Mouse (Mus musculus) heart, postnatal 0 days (tissue): ENCODE measurements at regions not wholly inside any gene's neighbourhood (a gene's known extent, or its start where the extent isn't known, plus 50 kb on each side); places are given as distances from the start of the nearest gene placed in this dataset.
A peak's percentile ranks its signal among the peaks of the same experiment; 100 is the strongest.

Source experiments
- ATAC-seq: fragments of 200-750 bp; cut with Nextera tagmentation; 2 replicates; pipeline ENCODE4 v1.8.0; 2017; ENCODE audit warnings: low read depth, moderate number of reproducible peaks, moderate library complexity; ENCODE audit not compliant: insufficient read depth
- DNase-seq: peaks from one replicate; pipeline ENCODE4 v3.0.0-alpha.2; 2016; ENCODE audit warnings: low spot score
- H3K27ac ChIP-seq: fragments of 300-500 bp; sonication (generic); 2 replicates; pipeline ENCODE4 v1.5.1; 2014; ENCODE audit warnings: low read depth, mild to moderate bottlenecking
- H3K27me3 ChIP-seq: fragments of 300-500 bp; sonication (generic); 2 replicates; pipeline ENCODE4 v1.6.1; 2014; ENCODE audit warnings: low read length, mixed read lengths; ENCODE audit not compliant: control insufficient read depth, insufficient read depth
- H3K36me3 ChIP-seq: fragments of 300-500 bp; sonication (generic); replicated peaks from 2 replicates; pipeline ENCODE4 v1.6.1; 2014; ENCODE audit warnings: low read length, mixed read lengths; ENCODE audit not compliant: control insufficient read depth, insufficient read depth
- H3K4me1 ChIP-seq: fragments of 300-500 bp; sonication (generic); 2 replicates; pipeline ENCODE4 v1.6.1; 2014; ENCODE audit warnings: antibody characterized with exemption; ENCODE audit not compliant: control insufficient read depth, insufficient read depth
- H3K4me2 ChIP-seq: fragments of 300-500 bp; sonication (generic); 2 replicates; pipeline ENCODE4 v1.6.1; 2014; ENCODE audit warnings: low read depth, mild to moderate bottlenecking, low read length, moderate library complexity
- H3K4me3 ChIP-seq: fragments of 300-500 bp; sonication (generic); 2 replicates; pipeline ENCODE4 v1.5.1; 2014; ENCODE audit warnings: low read depth, low read length
- H3K9ac ChIP-seq: fragments of 300-500 bp; sonication (generic); replicated peaks from 2 replicates; pipeline ENCODE4 v1.6.1; 2014; ENCODE audit warnings: low read depth, low read length, mixed read lengths
- H3K9me3 ChIP-seq: fragments of 300-500 bp; sonication (generic); replicated peaks from 2 replicates; pipeline ENCODE4 v1.6.1; 2016; ENCODE audit warnings: low read length; ENCODE audit not compliant: control insufficient read depth
- CTCF ChIP-seq: IDR thresholded peaks from 2 replicates; pipeline ENCODE4 v1.5.1; 2016; ENCODE audit warnings: antibody characterized with exemption, control low read depth, low read depth
- EP300 ChIP-seq: IDR thresholded peaks from 2 replicates; pipeline ENCODE4 v1.6.1; 2016; ENCODE audit warnings: antibody characterized with exemption, low read depth
- WGBS: fragments of 180-500 bp; shearing (Covaris S2); extraction: QIAGEN DNeasy Blood & Tissue Kit; methylation state at CpG from one replicate; pipeline ENCODE4 v1.1.7; 2014; 5-methylcytosine and 5-hydroxymethylcytosine counted together

DNA sequence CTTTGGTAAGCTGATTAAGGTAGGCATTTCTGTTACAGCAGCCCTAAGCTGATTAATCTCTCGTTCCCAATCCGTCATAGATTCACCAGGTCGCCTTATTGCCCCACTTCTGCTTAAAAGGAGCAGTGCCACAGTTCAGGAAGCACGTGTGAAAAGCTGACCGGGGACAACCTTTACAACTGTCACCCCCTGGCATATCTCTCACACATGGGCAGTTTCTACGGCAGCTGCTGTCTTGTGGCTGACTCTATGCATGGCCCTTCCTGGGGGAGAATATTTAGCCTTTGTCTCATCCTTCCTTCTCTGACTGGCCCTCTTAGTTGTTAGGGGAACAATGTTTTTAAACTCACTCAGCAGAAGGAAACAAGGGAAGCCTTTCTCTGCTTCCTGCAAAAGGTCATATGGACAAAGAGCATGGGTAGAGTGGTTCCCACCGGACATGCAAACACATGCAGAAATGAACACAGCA, 290.9 kb upstream of the Rnaseh2b start:
- H3K4me2 ChIP-seq = no peak overlapping the region
- H3K9ac ChIP-seq = no peak overlapping the region
- no peak overlapping the region for H3K4me3 ChIP-seq
- no peaks in the 10 kb centered on the region for H3K27me3 ChIP-seq
- DNase-seq (peak; percentile 11), ATAC-seq (no peak)
- H3K4me1 ChIP-seq = peaks cover 5% of the 10 kb centered on the region; the same call in 1 of the 2 replicates
- no peak overlapping the region for H3K27ac ChIP-seq
- no peaks in the 10 kb centered on the region for H3K9me3 ChIP-seq
- WGBS = 34% methylated on average over 7 of the region's 7 CpGs
- TF ChIP-seq CTCF (no peak), EP300 (no peak)
- no peaks in the 10 kb centered on the region for H3K36me3 ChIP-seq

DNA sequence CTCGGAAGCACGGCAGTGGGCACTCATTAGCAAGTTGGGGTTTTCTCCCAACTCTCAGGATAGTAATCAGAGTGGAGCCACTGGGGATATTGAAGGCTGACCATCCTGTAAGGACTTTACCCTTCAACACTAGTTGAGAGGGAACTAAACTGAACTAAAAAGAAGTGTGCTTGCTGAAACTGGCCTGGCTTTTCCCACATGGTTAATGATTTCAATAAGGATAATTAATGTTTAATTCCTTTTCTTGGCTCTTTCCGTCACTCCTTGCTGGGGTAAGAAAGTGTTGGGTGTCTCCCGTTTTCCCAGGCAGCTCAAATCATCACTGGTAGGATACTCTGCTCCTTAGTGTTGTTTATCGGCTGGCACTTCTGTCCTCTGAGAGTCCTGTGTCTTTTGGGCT, 290.3 kb upstream of the Rnaseh2b start:
- DNase-seq = no peak
- no peaks in the 10 kb centered on the region for H3K36me3 ChIP-seq
- no peak for TF ChIP-seq EP300
- no peak for TF ChIP-seq CTCF
- no peak overlapping the region for H3K4me2 ChIP-seq
- H3K27me3 ChIP-seq = no peaks in the 10 kb centered on the region
- H3K4me1 ChIP-seq = peaks cover 5% of the 10 kb centered on the region; the same call in 1 of the 2 replicates
- H3K27ac ChIP-seq = no peak overlapping the region
- 80% methylated on average over 5 of the region's 5 CpGs for WGBS
- no peak for ATAC-seq
- H3K9me3 ChIP-seq = no peaks in the 10 kb centered on the region
- H3K4me3 ChIP-seq = no peak overlapping the region
- H3K9ac ChIP-seq = no peak overlapping the region

DNA sequence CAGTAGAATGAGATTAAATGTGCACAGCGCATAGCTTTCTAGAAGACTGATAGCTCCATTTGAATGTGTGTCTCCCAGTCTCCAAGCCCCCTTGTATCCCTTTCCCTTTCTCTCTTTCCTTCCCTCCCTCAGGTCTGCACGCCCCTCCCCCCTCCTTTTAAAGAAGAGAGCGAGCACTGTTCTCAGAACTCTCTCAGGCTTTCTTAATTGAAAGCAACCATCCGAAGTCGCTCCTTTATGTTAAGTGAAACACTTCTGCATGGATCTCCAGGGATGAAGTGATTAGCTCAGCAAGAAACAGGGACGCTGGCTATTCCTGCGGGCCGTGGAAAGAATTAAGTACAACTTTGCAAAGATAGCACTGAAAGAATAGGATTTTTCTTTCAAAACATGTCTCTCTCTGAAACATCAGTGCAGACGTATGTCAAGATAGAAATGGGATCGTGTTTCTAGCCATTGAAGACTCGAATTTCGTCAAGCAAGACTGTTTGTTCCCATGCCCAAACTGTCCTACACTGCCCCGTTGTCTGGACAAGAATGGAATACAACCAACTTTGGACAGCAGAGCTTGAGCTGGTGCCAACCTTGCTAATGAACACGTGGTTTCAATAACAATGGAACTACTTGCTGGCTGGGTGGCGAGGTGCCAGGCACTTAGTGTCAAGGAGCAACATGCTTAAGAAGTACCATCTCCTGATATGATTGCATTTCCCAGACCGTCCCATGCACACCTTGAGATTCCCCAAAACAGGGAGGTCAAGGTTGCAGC, 289.2 kb upstream of the Rnaseh2b start:
- DNase-seq (no peak), ATAC-seq (no peak)
- Histone ChIP-seq H3K27me3 (no peaks in the 10 kb centered on the region), H3K4me2 (no peak overlapping the region), H3K9ac (no peak overlapping the region), H3K36me3 (no peaks in the 10 kb centered on the region), H3K4me3 (no peak overlapping the region), H3K9me3 (no peaks in the 10 kb centered on the region), H3K4me1 (peaks cover 5% of the 10 kb centered on the region; the same call in 1 of the 2 replicates), H3K27ac (no peak overlapping the region)
- 56% methylated on average over 16 of the region's 16 CpGs for WGBS
- no peak for TF ChIP-seq CTCF
- TF ChIP-seq EP300 = no peak

DNA sequence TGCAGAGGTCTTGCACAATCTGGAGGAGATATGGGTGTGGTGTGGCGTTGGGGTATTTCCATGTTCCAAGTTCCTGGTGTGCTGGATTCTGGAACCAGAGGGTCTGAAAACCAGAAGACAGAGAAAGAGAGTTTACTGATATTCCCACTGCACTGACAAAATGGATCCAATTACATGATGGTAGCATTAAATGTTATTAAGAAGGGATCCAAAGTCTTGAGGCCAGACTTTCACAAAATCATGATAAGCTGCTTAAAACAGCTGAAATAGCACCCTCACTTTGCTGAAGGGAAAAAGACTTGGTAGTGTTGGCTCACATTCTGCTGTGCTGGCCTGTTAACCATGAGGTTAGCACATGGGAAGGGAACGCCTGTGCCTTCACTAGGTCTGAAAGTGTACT, 288.6 kb upstream of the Rnaseh2b start:
- no peak overlapping the region for H3K27ac ChIP-seq
- no peak for TF ChIP-seq CTCF
- no peak for TF ChIP-seq EP300
- H3K4me3 ChIP-seq = no peak overlapping the region
- DNase-seq (no peak), ATAC-seq (no peak)
- no peaks in the 10 kb centered on the region for H3K27me3 ChIP-seq
- H3K4me1 ChIP-seq = peaks cover 5% of the 10 kb centered on the region; the same call in 1 of the 2 replicates
- H3K9ac ChIP-seq = no peak overlapping the region
- H3K36me3 ChIP-seq = no peaks in the 10 kb centered on the region
- no peak overlapping the region for H3K4me2 ChIP-seq
- no peaks in the 10 kb centered on the region for H3K9me3 ChIP-seq
- WGBS = 81% methylated on average over 2 of the region's 2 CpGs

DNA sequence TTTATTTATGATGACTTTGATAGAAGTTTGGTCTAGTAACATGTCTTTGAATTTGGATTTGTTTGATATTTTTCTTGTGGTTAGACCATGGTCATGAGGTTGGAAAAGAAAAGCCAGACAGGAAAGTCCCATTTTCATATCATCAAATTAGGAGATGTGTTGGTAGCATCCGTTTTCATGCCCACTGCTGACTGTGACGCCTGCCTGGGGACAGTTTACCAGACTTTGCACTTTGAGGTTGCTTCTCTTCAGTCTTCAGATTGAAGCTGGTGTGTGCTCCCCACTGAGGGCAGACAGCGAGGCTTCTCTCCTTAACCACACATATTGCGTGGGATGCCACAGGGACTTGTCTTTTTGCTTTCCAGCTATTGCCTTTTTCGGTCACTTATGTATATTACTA, 283.7 kb upstream of the Rnaseh2b start:
- H3K9ac ChIP-seq = no peak overlapping the region
- no peak overlapping the region for H3K27ac ChIP-seq
- H3K4me1 ChIP-seq = peaks cover under 1% of the 10 kb centered on the region; the same call in 1 of the 2 replicates
- no peaks in the 10 kb centered on the region for H3K27me3 ChIP-seq
- WGBS = 81% methylated on average over 5 of the region's 5 CpGs
- H3K36me3 ChIP-seq = no peaks in the 10 kb centered on the region
- TF ChIP-seq CTCF = no peak
- TF ChIP-seq EP300 = no peak
- no peak overlapping the region for H3K4me2 ChIP-seq
- H3K4me3 ChIP-seq = no peak overlapping the region
- DNase-seq (no peak), ATAC-seq (no peak)
- H3K9me3 ChIP-seq = no peaks in the 10 kb centered on the region

DNA sequence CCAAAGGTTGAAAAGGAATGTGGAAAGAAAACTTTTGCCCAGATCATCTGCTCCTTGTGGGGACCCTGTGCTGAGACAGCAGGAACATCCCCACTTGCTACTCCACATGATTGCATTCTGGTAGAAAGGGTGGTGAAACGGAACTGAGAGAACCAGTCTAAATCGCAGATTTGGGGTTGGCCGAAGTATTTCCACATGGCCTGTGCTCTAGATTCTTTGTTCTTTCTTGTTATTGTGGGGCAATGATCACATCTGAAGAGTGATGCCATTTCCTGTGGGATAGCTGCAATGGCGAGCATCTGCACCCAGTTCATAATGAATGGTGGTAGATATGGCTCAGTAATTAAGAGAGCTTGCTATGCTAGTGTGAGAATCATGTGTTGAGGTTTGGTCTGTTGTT, 273.6 kb upstream of the Rnaseh2b start:
- H3K9me3 ChIP-seq = no peaks in the 10 kb centered on the region
- ATAC-seq = no peak
- no peak overlapping the region for H3K4me3 ChIP-seq
- no peak overlapping the region for H3K9ac ChIP-seq
- no peaks in the 10 kb centered on the region for H3K27me3 ChIP-seq
- WGBS = 73% methylated on average over 4 of the region's 4 CpGs
- no peak overlapping the region for H3K4me2 ChIP-seq
- H3K36me3 ChIP-seq = no peaks in the 10 kb centered on the region
- H3K27ac ChIP-seq = no peak overlapping the region
- no peak for DNase-seq
- TF ChIP-seq CTCF (no peak), EP300 (no peak)
- no peaks in the 10 kb centered on the region for H3K4me1 ChIP-seq
